Mouse (Mus musculus): ENCODE data around the gene Apon.

DNA sequence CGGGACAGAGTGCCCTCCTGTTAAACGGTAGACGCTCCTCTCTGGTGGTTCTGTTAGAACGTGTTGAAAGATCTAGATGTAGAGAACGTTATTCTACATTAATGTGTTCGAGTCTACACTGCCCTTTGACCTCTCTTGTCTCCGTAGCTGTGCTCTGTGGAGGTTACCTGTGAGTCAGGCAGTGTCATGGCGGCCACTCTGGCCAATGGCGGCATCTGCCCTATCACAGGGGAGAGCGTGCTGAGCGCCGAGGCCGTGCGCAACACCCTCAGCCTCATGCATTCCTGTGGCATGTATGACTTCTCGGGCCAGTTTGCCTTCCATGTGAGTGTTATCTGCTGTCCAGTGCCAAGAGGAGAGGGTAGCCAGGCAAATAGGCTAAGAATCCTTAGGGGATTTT is 49.0 kb upstream of the Apon start:
- TF ChIP-seq GATA1 (IDR thresholded peaks at IDR 0.05; ENCODE audit: borderline replicate concordance, low read length): no peak
- no peak for TF ChIP-seq POLR2AphosphoS5 (IDR thresholded peaks at IDR 0.05; ENCODE audit: insufficient replicate concordance, low read depth, low read length)
